Mouse (Mus musculus) neural tube, embryonic 14.5 days (tissue): ENCODE data around the gene Hjurp. TPM values are rescaled to one million over a fixed set of nuclear protein-coding genes. Genes with fewer than 3 reads are reported as not detected.
A peak's percentile ranks its signal among the peaks of the same experiment; 100 is the strongest.

Source experiments
- ATAC-seq: fragments of 200-750 bp; cut with Nextera tagmentation; 2 replicates; pipeline ENCODE4 v1.8.0; 2017; ENCODE audit warnings: low read depth, mild to moderate bottlenecking, moderate TSS enrichment, moderate library complexity
- H3K27ac ChIP-seq: fragments of 300-500 bp; sonication (generic); 2 replicates; pipeline ENCODE4 v1.5.1; 2014; ENCODE audit warnings: low read depth, mild to moderate bottlenecking, control low read depth, low read length, moderate library complexity, mixed read lengths
- H3K27me3 ChIP-seq: fragments of 300-500 bp; sonication (generic); 2 replicates; pipeline ENCODE4 v1.6.1; 2014; ENCODE audit warnings: low read length; ENCODE audit not compliant: control insufficient read depth, insufficient read depth
- H3K36me3 ChIP-seq: fragments of 300-500 bp; sonication (generic); 2 replicates; pipeline ENCODE4 v1.6.1; 2014; ENCODE audit warnings: low read length, mixed read lengths; ENCODE audit not compliant: control insufficient read depth, insufficient read depth
- H3K4me1 ChIP-seq: fragments of 300-500 bp; sonication (generic); 2 replicates; pipeline ENCODE4 v1.6.1; 2014; ENCODE audit warnings: low read length; ENCODE audit not compliant: control insufficient read depth, insufficient read depth
- H3K4me2 ChIP-seq: fragments of 300-500 bp; sonication (generic); 2 replicates; pipeline ENCODE4 v1.6.1; 2014; ENCODE audit warnings: mild to moderate bottlenecking, low read depth, low read length, control low read depth
- H3K4me3 ChIP-seq: fragments of 300-500 bp; sonication (generic); 2 replicates; pipeline ENCODE4 v1.5.1; 2014; ENCODE audit warnings: low read depth, low read length, control low read depth, mixed read lengths
- H3K9ac ChIP-seq: fragments of 300-500 bp; sonication (generic); replicated peaks from 2 replicates; pipeline ENCODE4 v1.6.1; 2014; ENCODE audit warnings: low read depth, mild to moderate bottlenecking, control low read depth, low read length, mixed read lengths
- H3K9me3 ChIP-seq: fragments of 300-500 bp; sonication (generic); 2 replicates; pipeline ENCODE4 v1.6.1; 2016; ENCODE audit warnings: low read length; ENCODE audit not compliant: control insufficient read depth
- WGBS: fragments of 180-500 bp; shearing (Covaris S2); extraction: QIAGEN DNeasy Blood & Tissue Kit; methylation state at CpG from one replicate; pipeline ENCODE4 v1.1.7; 2014; 5-methylcytosine and 5-hydroxymethylcytosine counted together
- polyA plus RNA-seq: library from polyadenylated mRNA; unstranded; fragments of >200 nt; fragmentation: Nextera tagmentation; extraction: Ambion mirVana; gene quantifications from 2 replicates; pipeline ENCODE4 v1.2.1, GENCODE M21; 2014

Hjurp gene
- polyA plus RNA-seq, 1 experiment from 2014 or later: 55.8 TPM

GRCm38 (mm10) chr1:88267489-88267888 lies 9.9 kb downstream of the Hjurp start:
- 93% methylated on average over 6 of the region's 6 CpGs for WGBS
- Histone ChIP-seq H3K4me1 (no peaks in the 10 kb centered on the region), H3K4me3 (no peak overlapping the region), H3K27me3 (no peaks in the 10 kb centered on the region), H3K27ac (no peak overlapping the region), H3K9me3 (no peaks in the 10 kb centered on the region), H3K36me3 (peaks cover 76% of the 10 kb centered on the region), H3K4me2 (no peak overlapping the region), H3K9ac (no peak overlapping the region)
- ATAC-seq: 0 out of 2 replicates have a peak, but pooled peaks have one; percentile 7

- no peaks in the 10 kb centered on the region for H3K9me3 ChIP-seq
- ATAC-seq: no peak
- peaks cover 78% of the 10 kb centered on the region for H3K36me3 ChIP-seq
- H3K27me3 ChIP-seq: no peaks in the 10 kb centered on the region
- H3K9ac ChIP-seq: no peak overlapping the region
- H3K27ac ChIP-seq: no peak overlapping the region
- H3K4me1 ChIP-seq: no peaks in the 10 kb centered on the region
- H3K4me3 ChIP-seq: no peak overlapping the region
- 89% methylated on average over 13 of the region's 13 CpGs for WGBS
- H3K4me2 ChIP-seq: no peak overlapping the region
These were observed 11.3 kb downstream of the Hjurp start for GRCm38 (mm10) chr1:88266123-88266522.

DNA sequence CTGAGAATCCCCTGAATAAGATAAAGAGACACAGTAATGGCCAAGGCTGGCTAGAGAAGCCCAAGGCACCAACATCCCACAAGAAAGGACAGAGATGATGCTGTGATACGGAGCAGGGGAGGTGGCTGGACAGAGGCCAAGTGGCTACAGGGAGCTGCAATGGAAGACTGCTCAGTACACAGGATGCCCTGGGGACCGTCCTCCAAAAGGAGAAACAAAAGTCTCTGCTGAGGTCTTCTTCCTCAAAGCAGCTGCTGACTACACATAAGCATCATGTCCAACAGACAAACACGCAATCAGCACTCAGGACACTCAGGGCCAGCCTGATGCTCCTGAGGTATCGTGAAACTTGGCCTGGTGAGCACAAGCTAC lies 12.6 kb downstream of the Hjurp start:
- no peak for ATAC-seq
- Histone ChIP-seq H3K4me2 (no peak overlapping the region), H3K36me3 (peaks cover 85% of the 10 kb centered on the region), H3K9ac (no peak overlapping the region), H3K27ac (no peak overlapping the region), H3K27me3 (no peaks in the 10 kb centered on the region), H3K4me3 (no peak overlapping the region), H3K4me1 (no peaks in the 10 kb centered on the region), H3K9me3 (no peaks in the 10 kb centered on the region)
- WGBS: 81% methylated on average over 4 of the region's 4 CpGs

DNA sequence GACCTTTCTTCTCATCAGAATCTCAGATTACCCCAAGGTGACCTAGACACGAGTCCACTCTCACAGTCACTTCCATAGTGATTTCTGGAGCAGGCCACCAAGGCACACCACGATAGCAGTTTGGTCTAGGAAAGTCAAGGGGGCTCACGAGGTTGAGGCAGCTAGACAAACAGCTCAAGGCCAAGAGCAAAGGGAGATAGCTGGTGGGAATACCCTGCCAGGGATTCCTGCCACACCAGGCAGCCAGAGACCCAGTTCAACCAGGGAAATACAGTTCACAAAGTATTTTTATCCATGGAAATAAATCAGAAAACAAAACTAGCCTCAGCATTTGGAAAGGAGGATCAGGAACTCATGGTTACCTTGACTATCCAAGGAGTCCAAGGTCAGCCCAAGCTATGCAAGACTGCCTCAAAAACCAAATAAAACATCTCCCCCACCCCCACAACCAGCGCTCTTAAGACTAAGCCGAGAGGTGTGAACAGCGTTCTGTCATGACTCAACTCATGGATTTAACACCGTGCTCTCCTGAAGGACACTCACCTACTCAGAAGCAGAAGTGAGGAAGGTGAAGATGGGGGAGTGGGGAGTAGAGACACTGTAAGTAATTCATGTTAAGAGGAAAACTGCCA lies 13.1 kb downstream of the Hjurp start:
- Histone ChIP-seq H3K4me1 (no peaks in the 10 kb centered on the region), H3K36me3 (peaks cover 80% of the 10 kb centered on the region), H3K27me3 (no peaks in the 10 kb centered on the region), H3K9ac (no peak overlapping the region), H3K4me2 (no peak overlapping the region), H3K27ac (no peak overlapping the region), H3K4me3 (no peak overlapping the region), H3K9me3 (no peaks in the 10 kb centered on the region)
- ATAC-seq: no peak
- 91% methylated on average over 7 of the region's 7 CpGs for WGBS

DNA sequence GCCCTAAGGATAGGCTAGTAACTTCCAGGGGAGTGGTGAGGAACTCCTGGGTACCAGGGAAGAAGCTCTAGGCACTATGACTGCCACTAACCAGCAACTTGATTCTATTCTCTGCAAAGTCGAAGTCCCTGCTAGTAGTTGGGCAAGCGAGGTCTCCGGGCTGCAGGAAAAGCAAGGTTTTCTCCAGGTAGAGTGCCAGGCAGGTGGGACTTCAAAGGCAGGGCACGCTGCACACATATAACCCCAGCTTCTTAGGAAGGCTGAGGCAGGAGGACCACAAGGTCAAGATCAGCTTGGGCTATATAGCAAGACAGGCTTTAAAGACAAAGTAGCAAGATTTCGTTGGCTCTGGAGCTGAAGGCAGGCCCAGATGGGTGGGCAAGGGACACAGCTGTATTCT lies 13.7 kb downstream of the Hjurp start:
- Histone ChIP-seq H3K9ac (no peak overlapping the region), H3K36me3 (peaks cover 74% of the 10 kb centered on the region), H3K27me3 (no peaks in the 10 kb centered on the region), H3K27ac (no peak overlapping the region), H3K9me3 (no peaks in the 10 kb centered on the region), H3K4me3 (no peak overlapping the region), H3K4me2 (no peak overlapping the region), H3K4me1 (no peaks in the 10 kb centered on the region)
- no peak for ATAC-seq
- WGBS: 93% methylated on average over 5 of the region's 5 CpGs

- Histone ChIP-seq H3K9ac (no peak overlapping the region), H3K9me3 (peaks cover 5% of the 10 kb centered on the region; the same call in 1 of the 2 replicates), H3K27ac (no peak overlapping the region), H3K27me3 (no peaks in the 10 kb centered on the region), H3K4me1 (no peaks in the 10 kb centered on the region), H3K4me2 (no peak overlapping the region), H3K4me3 (no peak overlapping the region), H3K36me3 (peaks cover 66% of the 10 kb centered on the region)
- ATAC-seq: no peak
- 77% methylated on average over 6 of the region's 6 CpGs for WGBS
These were observed 14.5 kb downstream of the Hjurp start for GRCm38 (mm10) chr1:88262961-88263360.

- no peak overlapping the region for H3K27ac ChIP-seq
- no peak overlapping the region for H3K9ac ChIP-seq
- H3K27me3 ChIP-seq: no peaks in the 10 kb centered on the region
- no peak overlapping the region for H3K4me3 ChIP-seq
- H3K4me1 ChIP-seq: no peaks in the 10 kb centered on the region
- WGBS: 80% methylated on average over 4 of the region's 4 CpGs
- H3K9me3 ChIP-seq: peaks cover 12% of the 10 kb centered on the region
- ATAC-seq: peak; percentile 10; the same call in 1 of the 2 replicates
- H3K36me3 ChIP-seq: peaks cover 59% of the 10 kb centered on the region
- H3K4me2 ChIP-seq: no peak overlapping the region
These were observed 15.2 kb downstream of the Hjurp start for GRCm38 (mm10) chr1:88262255-88262654.

GRCm38 (mm10) chr1:88261706-88262105 lies 15.7 kb downstream of the Hjurp start:
- ATAC-seq: no peak
- H3K27ac ChIP-seq: no peak overlapping the region
- H3K27me3 ChIP-seq: no peaks in the 10 kb centered on the region
- peaks cover 17% of the 10 kb centered on the region for H3K9me3 ChIP-seq
- H3K9ac ChIP-seq: no peak overlapping the region
- WGBS: 85% methylated on average over 7 of the region's 7 CpGs
- peaks cover 54% of the 10 kb centered on the region for H3K36me3 ChIP-seq
- H3K4me3 ChIP-seq: no peak overlapping the region
- no peak overlapping the region for H3K4me2 ChIP-seq
- no peaks in the 10 kb centered on the region for H3K4me1 ChIP-seq

DNA sequence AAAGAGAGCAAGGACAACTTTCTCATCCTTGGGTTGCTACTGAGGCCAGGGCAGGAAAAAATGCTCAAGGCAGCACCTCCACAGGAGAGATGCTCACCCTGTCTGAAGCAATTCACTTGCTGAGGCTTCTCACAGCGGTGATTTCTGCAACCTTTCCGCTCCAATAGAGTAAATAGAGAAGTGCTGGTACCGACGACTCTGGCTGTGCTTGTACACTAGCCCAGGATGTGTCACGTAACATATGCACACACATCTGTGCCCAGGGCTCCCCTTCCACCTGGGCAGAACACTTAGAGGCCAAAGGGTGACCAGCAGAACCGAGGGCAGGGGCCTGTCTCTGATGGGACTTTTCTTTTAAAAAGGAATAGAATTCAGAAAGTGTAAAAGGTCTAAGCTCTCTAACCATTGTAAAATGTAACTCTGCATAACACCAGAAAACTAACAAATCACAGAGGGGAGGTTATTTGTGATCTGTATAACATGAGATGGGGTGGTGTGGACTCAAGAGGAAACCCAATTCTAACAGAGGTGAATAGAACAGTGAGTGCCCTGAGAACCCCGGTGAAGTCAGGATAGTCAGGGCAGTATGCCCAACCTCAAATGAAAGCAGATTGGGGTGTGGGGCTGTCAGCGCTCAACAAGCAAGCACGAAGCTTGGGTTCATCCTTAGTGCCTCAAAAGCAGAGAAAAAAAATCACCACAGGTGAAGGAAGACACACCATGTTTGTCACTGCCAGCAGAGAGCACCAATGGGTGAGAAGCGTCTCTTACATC lies 16.6 kb downstream of the Hjurp start:
- Histone ChIP-seq H3K36me3 (peaks cover 45% of the 10 kb centered on the region), H3K27ac (no peak overlapping the region), H3K9me3 (peaks cover 24% of the 10 kb centered on the region), H3K4me2 (no peak overlapping the region), H3K4me1 (no peaks in the 10 kb centered on the region), H3K9ac (no peak overlapping the region), H3K27me3 (no peaks in the 10 kb centered on the region), H3K4me3 (no peak overlapping the region)
- WGBS: 86% methylated on average over 10 of the region's 10 CpGs
- no peak for ATAC-seq
